Mouse (Mus musculus) limb, embryonic 14.5 days (tissue): ENCODE data around the gene Traf3ip2. TPM values are rescaled to one million over a fixed set of nuclear protein-coding genes. Genes with fewer than 3 reads are reported as not detected.

ENCODE experiments used
- ATAC-seq: fragments of 200-750 bp; cut with Nextera tagmentation; 2 replicates; pipeline ENCODE4 v1.8.0; 2017; ENCODE audit warnings: low read depth, moderate number of reproducible peaks, moderate TSS enrichment; ENCODE audit not compliant: low FRiP score
- DNase-seq: peaks from one replicate; pipeline ENCODE4 v3.0.0-alpha.2; 2015; ENCODE audit warnings: low spot score
- H3K27ac ChIP-seq: fragments of 300-500 bp; sonication (generic); replicated peaks from 2 replicates; pipeline ENCODE4 v1.5.1; 2014; ENCODE audit warnings: low read depth, mild to moderate bottlenecking, low read length, moderate library complexity, mixed read lengths
- H3K27me3 ChIP-seq: fragments of 300-500 bp; sonication (generic); 2 replicates; pipeline ENCODE4 v1.6.1; 2014; ENCODE audit warnings: low read length, mixed read lengths; ENCODE audit not compliant: control insufficient read depth, insufficient read depth
- H3K36me3 ChIP-seq: fragments of 300-500 bp; sonication (generic); 2 replicates; pipeline ENCODE4 v1.6.1; 2014; ENCODE audit warnings: mild to moderate bottlenecking, low read length, moderate library complexity, mixed read lengths; ENCODE audit not compliant: control insufficient read depth, insufficient read depth
- H3K4me1 ChIP-seq: fragments of 300-500 bp; sonication (generic); 2 replicates; pipeline ENCODE4 v1.6.1; 2014; ENCODE audit warnings: antibody characterized with exemption, low read length, mixed read lengths; ENCODE audit not compliant: control insufficient read depth, insufficient read depth
- H3K4me2 ChIP-seq: fragments of 300-500 bp; sonication (generic); replicated peaks from 2 replicates; pipeline ENCODE4 v1.6.1; 2014; ENCODE audit warnings: low read depth, mild to moderate bottlenecking, low read length, moderate library complexity; ENCODE audit not compliant: severe bottlenecking
- H3K4me3 ChIP-seq: fragments of 300-500 bp; sonication (generic); replicated peaks from 2 replicates; pipeline ENCODE4 v1.5.1; 2014; ENCODE audit warnings: low read length
- H3K9ac ChIP-seq: fragments of 300-500 bp; sonication (generic); 2 replicates; pipeline ENCODE4 v1.6.1; 2014; ENCODE audit warnings: mild to moderate bottlenecking, low read depth, low read length, moderate library complexity; ENCODE audit not compliant: severe bottlenecking
- H3K9me3 ChIP-seq: fragments of 300-500 bp; sonication (generic); 2 replicates; pipeline ENCODE4 v1.6.1; 2016; ENCODE audit warnings: low read length; ENCODE audit not compliant: control insufficient read depth
- POLR2A ChIP-seq: fragments of 200-500 bp; IDR thresholded peaks from 2 replicates; pipeline ENCODE4 v1.8.0; 2012; ENCODE audit warnings: inconsistent platforms, mild to moderate bottlenecking, moderate library complexity, borderline replicate concordance; ENCODE audit not compliant: insufficient read depth, insufficient read length; ENCODE audit errors: extremely low read depth
- WGBS: fragments of 180-500 bp; shearing (Covaris S2); extraction: QIAGEN DNeasy Blood & Tissue Kit; methylation state at CpG from one replicate; pipeline ENCODE4 v1.1.7; 2014; 5-methylcytosine and 5-hydroxymethylcytosine counted together
- polyA plus RNA-seq, 2 experiments: library from polyadenylated mRNA; depleted of rRNA in 1 of 2; stranded (reverse) in 1 of 2; unstranded in 1 of 2; fragments of >200 nt; fragmentation: Nextera tagmentation in 1 of 2; extraction: Ambion mirVana in 1 of 2; gene quantifications; 2 replicates each; pipeline versions ENCODE4 v1.2.1 to v1.2.3; 2012 to 2014

Traf3ip2 gene
- polyA plus RNA-seq, 2 experiments: 9.0 to 13.3 TPM

GRCm38 (mm10) chr10:39592501-39592900 is 20.2 kb upstream of the Traf3ip2 start:
- ATAC-seq (no peak), DNase-seq (no peak)
- WGBS: 92% methylated on average over 4 of the region's 4 CpGs

DNA sequence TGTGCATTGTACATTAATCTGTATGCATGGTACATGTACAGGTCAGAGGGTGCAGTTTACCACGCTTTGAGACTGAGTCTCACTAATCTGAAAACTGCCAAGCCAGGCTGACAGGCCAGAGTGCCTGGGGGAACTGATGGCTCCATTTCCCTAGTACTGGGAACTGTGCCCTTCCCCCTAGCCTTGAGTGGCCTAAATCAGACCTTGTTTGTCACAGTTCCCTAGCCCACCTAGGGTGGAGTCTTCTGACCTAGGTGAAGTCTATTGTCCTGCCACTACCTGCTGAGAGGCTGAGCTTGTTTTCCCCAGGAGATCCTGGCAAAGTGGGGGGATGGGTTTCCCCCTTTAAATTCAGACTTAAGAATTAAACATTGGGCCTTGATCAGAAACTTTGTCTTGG is 18.0 kb upstream of the Traf3ip2 start:
- Histone ChIP-seq H3K4me2 (no peak overlapping the region), H3K9me3 (no peaks in the 10 kb centered on the region; the same call in 1 of the 2 replicates), H3K36me3 (no peaks in the 10 kb centered on the region), H3K4me3 (no peak overlapping the region), H3K9ac (no peak overlapping the region), H3K4me1 (peaks cover 14% of the 10 kb centered on the region), H3K27ac (no peak overlapping the region), H3K27me3 (no peaks in the 10 kb centered on the region)
- ATAC-seq (no peak), DNase-seq (no peak)
- TF ChIP-seq POLR2A: no peak
- WGBS: 75% methylated on average over 1 of the region's 1 CpGs

More at GRCm38 (mm10) chr10:39592501-39592900, 20.2 kb upstream of the Traf3ip2 start:
- no peak overlapping the region for H3K27ac ChIP-seq
- H3K4me3 ChIP-seq: no peak overlapping the region
- H3K4me2 ChIP-seq: no peak overlapping the region
- TF ChIP-seq POLR2A: no peak
- H3K9me3 ChIP-seq: no peaks in the 10 kb centered on the region; the same call in 1 of the 2 replicates
- H3K27me3 ChIP-seq: no peaks in the 10 kb centered on the region
- peaks cover 20% of the 10 kb centered on the region for H3K4me1 ChIP-seq
- no peaks in the 10 kb centered on the region for H3K36me3 ChIP-seq
- no peak overlapping the region for H3K9ac ChIP-seq

GRCm38 (mm10) chr10:39595862-39596261 is 16.9 kb upstream of the Traf3ip2 start:
- Histone ChIP-seq H3K27me3 (no peaks in the 10 kb centered on the region), H3K4me2 (no peak overlapping the region), H3K9ac (no peak overlapping the region), H3K9me3 (no peaks in the 10 kb centered on the region; the same call in 1 of the 2 replicates), H3K4me1 (peaks cover 14% of the 10 kb centered on the region), H3K27ac (no peak overlapping the region), H3K4me3 (no peak overlapping the region), H3K36me3 (no peaks in the 10 kb centered on the region)
- ATAC-seq (peak; percentile 73; the same call in 1 of the 2 replicates), DNase-seq (peak; percentile 67)
- 46% methylated on average over 3 of the region's 3 CpGs for WGBS
- no peak for TF ChIP-seq POLR2A

GRCm38 (mm10) chr10:39597116-39597791 is 15.5 kb upstream of the Traf3ip2 start:
- DNase-seq: peak; percentile 55
- Histone ChIP-seq H3K4me1 (peaks cover 14% of the 10 kb centered on the region), H3K9me3 (no peaks in the 10 kb centered on the region; the same call in 1 of the 2 replicates), H3K27ac (0 out of 2 replicates have a peak overlapping the region, but pooled peaks have one; percentile 41), H3K9ac (no peak overlapping the region), H3K36me3 (no peaks in the 10 kb centered on the region), H3K4me3 (no peak overlapping the region), H3K4me2 (no peak overlapping the region), H3K27me3 (no peaks in the 10 kb centered on the region)
- ATAC-seq: peak; percentile 51
- WGBS: 26% methylated on average over 9 of the region's 9 CpGs
- no peak for TF ChIP-seq POLR2A

DNA sequence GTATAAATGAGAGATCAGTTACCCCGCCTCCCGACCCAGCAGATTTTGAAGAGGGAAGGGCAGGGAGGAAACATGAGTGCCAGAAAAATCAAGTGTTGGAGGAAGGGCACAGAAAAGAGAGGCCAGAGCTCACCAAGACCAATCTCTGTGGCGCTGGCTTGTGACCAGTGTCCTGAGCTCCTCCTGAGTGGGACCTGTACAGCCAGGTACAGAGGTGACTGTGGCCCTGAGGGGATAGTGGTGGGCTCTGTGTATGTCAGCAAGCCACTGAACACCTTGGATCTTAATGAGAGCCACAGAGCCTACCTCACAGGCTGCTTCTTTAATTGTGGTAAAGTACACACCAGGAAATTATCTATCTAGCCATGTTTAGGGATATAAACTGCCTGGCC is 14.9 kb upstream of the Traf3ip2 start:
- 42% methylated on average over 3 of the region's 3 CpGs for WGBS
- Histone ChIP-seq H3K27ac (0 out of 2 replicates have a peak overlapping the region, but pooled peaks have one; percentile 41), H3K4me3 (no peak overlapping the region), H3K9me3 (no peaks in the 10 kb centered on the region; the same call in 1 of the 2 replicates), H3K9ac (no peak overlapping the region), H3K36me3 (no peaks in the 10 kb centered on the region), H3K27me3 (no peaks in the 10 kb centered on the region), H3K4me1 (peaks cover 14% of the 10 kb centered on the region), H3K4me2 (no peak overlapping the region)
- DNase-seq (no peak), ATAC-seq (no peak)
- no peak for TF ChIP-seq POLR2A
